ENCODE assay signal across 8 mouse cellular contexts in genomic region chr19:30554467-30554881, GRCm38 (mm10). TPM values are rescaled to one million over a fixed set of nuclear protein-coding genes. Genes with fewer than 3 reads are reported as not detected.
DNase-seq lines count a peak whose midpoint lies in the region; ATAC-seq and TF ChIP-seq lines count a peak whose summit lies in the region.

No protein-coding gene starts in this region.

- no peaks in the 10 kb centered on the region for H3K36me3 ChIP-seq in CH12.LX (replicated peaks in 1 of 2; ENCODE audit: control insufficient read depth in 1 of 2, insufficient read depth in 1 of 2, low read length in 1 of 2)
- H3K36me3 ChIP-seq in heart, embryonic 16.5 days (ENCODE audit: control insufficient read depth, insufficient read depth) = no peaks in the 10 kb centered on the region
- H3K36me3 ChIP-seq in liver, embryonic 14.5 days (replicated peaks; ENCODE audit: control insufficient read depth, insufficient read depth, low read depth) = no peaks in the 10 kb centered on the region
- no peaks in the 10 kb centered on the region for H3K36me3 ChIP-seq in neural tube, embryonic 13.5 days

- DNase-seq in CH12.LX (ENCODE audit: extremely low read depth) = peak; percentile 53
- peak; percentile 62 to 69 for DNase-seq in adrenal gland, postnatal 36 days
- peak; percentile 61 to 87 for DNase-seq in kidney, postnatal 36 days
- peak in 2 of 3 experiments; percentile 2 to 7 for DNase-seq in liver, embryonic 14.5 days (ENCODE audit: low read depth in 3 of 3, low spot score in 3 of 3)
- peak; percentile 21 to 30 for DNase-seq in thymus, postnatal 36 days

- no peak overlapping the region for H3K4me3 ChIP-seq in CH12.LX (replicated peaks in 1 of 3; ENCODE audit: low read depth in 2 of 3, low read length in 2 of 3, poor library complexity in 1 of 3)
- H3K4me3 ChIP-seq in embryonic fibroblast, embryonic 13.5 days (ENCODE audit: insufficient read depth, low read length) = no peak overlapping the region
- H3K4me3 ChIP-seq in heart, embryonic 16.5 days (ENCODE audit: low read length) = peak overlapping the region; percentile 45
- peak overlapping the region in 1 of 2 experiments; percentile 20; a peak in 1 of 4 replicates for H3K4me3 ChIP-seq in liver, embryonic 14.5 days (ENCODE audit: insufficient read depth in 1 of 2, low read depth in 2 of 2, low read length in 2 of 2)
- H3K4me3 ChIP-seq in neural tube, embryonic 13.5 days = peak overlapping the region; percentile 30

- no peak for TF ChIP-seq POLR2A in CH12.LX (IDR thresholded peaks at IDR 0.05; ENCODE audit: low read depth, low read length)
- no peak for TF ChIP-seq POLR2A in embryonic fibroblast, embryonic 13.5 days (IDR thresholded peaks at IDR 0.05; ENCODE audit: low read depth, low read length)

- H3K27me3 ChIP-seq in CH12.LX (replicated peaks) = no peaks in the 10 kb centered on the region
- H3K27me3 ChIP-seq in heart, embryonic 16.5 days (ENCODE audit: control insufficient read depth, insufficient read depth, low read length) = peaks cover 20% of the 10 kb centered on the region
- peaks cover 15% of the 10 kb centered on the region for H3K27me3 ChIP-seq in liver, embryonic 14.5 days (ENCODE audit: control insufficient read depth, insufficient read depth, low read length)
- peaks cover 42% of the 10 kb centered on the region for H3K27me3 ChIP-seq in neural tube, embryonic 13.5 days

- no peaks in the 10 kb centered on the region for H3K79me2 ChIP-seq in CH12.LX (replicated peaks; ENCODE audit: control insufficient read depth, extremely low read depth, insufficient read depth, poor library complexity, severe bottlenecking)

- H3K4me1 ChIP-seq in CH12.LX (ENCODE audit: control insufficient read depth in 1 of 2, insufficient read depth in 2 of 2) = no peaks in the 10 kb centered on the region
- no peaks in the 10 kb centered on the region for H3K4me1 ChIP-seq in embryonic fibroblast, embryonic 13.5 days (ENCODE audit: control insufficient read depth, insufficient read depth, low read length)
- peaks cover 9% of the 10 kb centered on the region for H3K4me1 ChIP-seq in heart, embryonic 16.5 days (ENCODE audit: control insufficient read depth, insufficient read depth, low read length)
- no peaks in the 10 kb centered on the region for H3K4me1 ChIP-seq in liver, embryonic 14.5 days (replicated peaks; ENCODE audit: control insufficient read depth in 2 of 2, insufficient read depth in 2 of 2, low read length in 1 of 2)
- peaks cover 18% of the 10 kb centered on the region for H3K4me1 ChIP-seq in neural tube, embryonic 13.5 days (replicated peaks)

- H3K9me3 ChIP-seq in CH12.LX (replicated peaks; ENCODE audit: low read length) = no peaks in the 10 kb centered on the region
- H3K9me3 ChIP-seq in heart, embryonic 16.5 days (replicated peaks; ENCODE audit: control insufficient read depth, low read length) = no peaks in the 10 kb centered on the region
- H3K9me3 ChIP-seq in liver, embryonic 14.5 days (ENCODE audit: control insufficient read depth, low read length) = no peaks in the 10 kb centered on the region
- no peaks in the 10 kb centered on the region for H3K9me3 ChIP-seq in neural tube, embryonic 13.5 days

- under 1% methylated on average over 12 of the region's 12 CpGs for WGBS in heart, embryonic 16.5 days
- 3% methylated on average over 12 of the region's 12 CpGs for WGBS in liver, embryonic 14.5 days (ENCODE audit: insufficient replicate concordance)
- under 1% methylated on average over 12 of the region's 12 CpGs for WGBS in neural tube, embryonic 13.5 days

- no peak overlapping the region for H3K9ac ChIP-seq in CH12.LX (ENCODE audit: insufficient read depth, low read depth)
- peak overlapping the region; percentile 62 for H3K9ac ChIP-seq in heart, embryonic 16.5 days (ENCODE audit: low read length)
- H3K9ac ChIP-seq in liver, embryonic 14.5 days (replicated peaks) = no peak overlapping the region
- peak overlapping the region; percentile 70 for H3K9ac ChIP-seq in neural tube, embryonic 13.5 days

- TF ChIP-seq EP300 in CH12.LX (IDR thresholded peaks at IDR 0.05; ENCODE audit: low read length) = no peak
- no peak for TF ChIP-seq EP300 in liver, embryonic 14.5 days (IDR thresholded peaks at IDR 0.05; ENCODE audit: low read depth)

- peak overlapping the region; percentile 45; the same call in 1 of the 2 replicates for H3K4me2 ChIP-seq in CH12.LX (ENCODE audit: insufficient read depth, low read depth, poor library complexity, severe bottlenecking)
- peak overlapping the region; percentile 64 for H3K4me2 ChIP-seq in heart, embryonic 16.5 days (ENCODE audit: low read depth, low read length)
- peak overlapping the region; percentile 42 for H3K4me2 ChIP-seq in liver, embryonic 14.5 days (ENCODE audit: low read depth)
- peak overlapping the region; percentile 58 for H3K4me2 ChIP-seq in neural tube, embryonic 13.5 days

- ATAC-seq in heart, embryonic 16.5 days (replicated peaks; ENCODE audit: extremely low read depth, insufficient read depth, low FRiP score) = peak; percentile 52; the same call in 1 of the 2 replicates
- ATAC-seq in liver, embryonic 14.5 days (ENCODE audit: insufficient read depth) = no peak
- peak; percentile 83 for ATAC-seq in neural tube, embryonic 13.5 days (ENCODE audit: low read depth)

- TF ChIP-seq CTCF in CH12.LX (conservative IDR thresholded peaks at IDR 0.05 in 1 of 2, IDR thresholded peaks at IDR 0.05 in 1 of 2; ENCODE audit: low read depth in 2 of 2, low read length in 2 of 2) = peak; percentile 59 to 91
- peak; percentile 69; the same call in 1 of the 2 replicates for TF ChIP-seq CTCF in embryonic fibroblast, embryonic 13.5 days (IDR thresholded peaks at IDR 0.05; ENCODE audit: borderline replicate concordance, insufficient read depth, low read length)
- peak; percentile 67 for TF ChIP-seq CTCF in liver, embryonic 14.5 days (IDR thresholded peaks at IDR 0.05; ENCODE audit: low read depth)

- dilution Hi-C loops in CH12.LX (cut with MboI; ENCODE audit: extremely low pct_ligation_motif_present, extremely low pct_unique_long_range_greater_than_20kb, low sequenced_read_pairs) = no loop called here

- TF ChIP-seq RAD21 in CH12.LX (IDR thresholded peaks at IDR 0.05; ENCODE audit: low read depth, low read length) = peak; percentile 90

- in situ Hi-C loops in CH12.LX (cut with MboI; ENCODE audit: low pct_ligation_motif_present, low pct_unique_long_range_greater_than_20kb, low sequenced_read_pairs) = loop anchor here (10.0 kb wide), 1 partner anchor 320 kb away; the partner anchor contains the start of gene Mbl2

- no peak overlapping the region for H3K27ac ChIP-seq in CH12.LX (ENCODE audit: insufficient read depth, low read depth)
- no peak overlapping the region for H3K27ac ChIP-seq in embryonic fibroblast, embryonic 13.5 days (ENCODE audit: insufficient read depth, low read length)
- H3K27ac ChIP-seq in heart, embryonic 16.5 days (ENCODE audit: low read length) = no peak overlapping the region
- no peak overlapping the region for H3K27ac ChIP-seq in liver, embryonic 14.5 days
- H3K27ac ChIP-seq in neural tube, embryonic 13.5 days (replicated peaks) = no peak overlapping the region

TF ChIP-seq in CH12.LX, 34 proteins besides CTCF, POLR2A, EP300 and RAD21 (continues in another document):
- TF ChIP-seq GABPA (IDR thresholded peaks at IDR 0.05; ENCODE audit: insufficient replicate concordance, low read depth, low read length) = no peak
- TF ChIP-seq NELFE (IDR thresholded peaks at IDR 0.05; ENCODE audit: low read depth, low read length) = peak; percentile 28; the same call in 1 of the 2 replicates
- no peak for TF ChIP-seq POLR2AphosphoS2 (IDR thresholded peaks at IDR 0.05; ENCODE audit: low read depth, low read length)
- TF ChIP-seq NRF1 (IDR thresholded peaks at IDR 0.05; ENCODE audit: low read depth, low read length) = no peak
- no peak for TF ChIP-seq KAT2A (IDR thresholded peaks at IDR 0.05; ENCODE audit: insufficient replicate concordance, low read length)
- no peak for TF ChIP-seq CHD1 (IDR thresholded peaks at IDR 0.05; ENCODE audit: low read depth, low read length)
- peak; percentile 48 for TF ChIP-seq ZNF384 (IDR thresholded peaks at IDR 0.05; ENCODE audit: low read depth, low read length)
- TF ChIP-seq JUN (IDR thresholded peaks at IDR 0.05; ENCODE audit: insufficient read depth, low read depth, low read length) = no peak
- no peak for TF ChIP-seq UBTF (IDR thresholded peaks at IDR 0.05; ENCODE audit: low read depth, low read length)
- peak; percentile 80 for TF ChIP-seq ZC3H11A (IDR thresholded peaks at IDR 0.05; ENCODE audit: low read depth, low read length)
- no peak for TF ChIP-seq RCOR1 (conservative IDR thresholded peaks at IDR 0.05; ENCODE audit: low read depth, low read length)
- no peak for TF ChIP-seq IRF4 (IDR thresholded peaks at IDR 0.05; ENCODE audit: low read depth, low read length)
- no peak for TF ChIP-seq BHLHE40 (IDR thresholded peaks at IDR 0.05; ENCODE audit: low read depth, low read length)
- no peak for TF ChIP-seq MEF2A (IDR thresholded peaks at IDR 0.05; ENCODE audit: borderline replicate concordance, low read depth, low read length)
- TF ChIP-seq MAZ (IDR thresholded peaks at IDR 0.05; ENCODE audit: low read depth, low read length) = no peak
- TF ChIP-seq USF2 (conservative IDR thresholded peaks at IDR 0.05; ENCODE audit: low read depth, low read length) = no peak
- TF ChIP-seq SIN3A (IDR thresholded peaks at IDR 0.05; ENCODE audit: low read length) = no peak
- no peak for TF ChIP-seq CHD2 (IDR thresholded peaks at IDR 0.05; ENCODE audit: low read length)
- TF ChIP-seq TCF12 (IDR thresholded peaks at IDR 0.05; ENCODE audit: low read depth, low read length) = no peak
- TF ChIP-seq ETS1 (conservative IDR thresholded peaks at IDR 0.05; ENCODE audit: low read depth, low read length) = no peak
- no peak for TF ChIP-seq JUND (conservative IDR thresholded peaks at IDR 0.05; ENCODE audit: low read depth, low read length)
- TF ChIP-seq ZKSCAN1 (IDR thresholded peaks at IDR 0.05; ENCODE audit: borderline replicate concordance, low read depth, low read length) = no peak
- no peak for TF ChIP-seq E2F4 (IDR thresholded peaks at IDR 0.05; ENCODE audit: insufficient replicate concordance, low read depth, low read length)
- no peak for TF ChIP-seq TBP (conservative IDR thresholded peaks at IDR 0.05; ENCODE audit: low read depth, low read length)

RNA-seq across cellular contexts. Expression of gene Dkk1, which starts 5.0 kb away (rescaled TPM):
- total RNA-seq in CH12.LX (2012; rRNA removed) = not detected in 2 replicates
- not detected in 2 replicates for total RNA-seq in CH12.LX (2014; rRNA removed)
- not detected in 2 replicates for polyA plus RNA-seq in CH12.LX (2012; ENCODE audit: insufficient read length, low read depth)
- total RNA-seq in adrenal gland, postnatal 36 days (2021) = not detected
- 0.33 and 0.35 TPM in 2 replicates for polyA plus RNA-seq in embryonic fibroblast, embryonic 13.5 days (2011; ENCODE audit: insufficient read length, low read depth, missing spikeins)
- polyA plus RNA-seq in heart, embryonic 16.5 days (2015; fragmentation: Nextera tagmentation; extraction: Ambion mirVana) = 0.10 and 0.11 TPM in 2 replicates
- 0.48 and 0.57 TPM in 2 replicates for polyA plus RNA-seq in liver, embryonic 14.5 days (2012; rRNA removed)
- polyA plus RNA-seq in liver, embryonic 14.5 days (2014; fragmentation: Nextera tagmentation; extraction: Ambion mirVana) = 0.52 and 0.77 TPM in 2 replicates
- 1.3 and 1.8 TPM in 2 replicates for polyA plus RNA-seq in neural tube, embryonic 13.5 days (2015; fragmentation: Nextera tagmentation; extraction: Ambion mirVana)

Comparison
In these comparisons a context has a peak if more than half of its experiments do, and no peak if none do; other contexts are left out.
1. DNase-seq: peak in every context shown above with its lines; median percentile 74 in kidney, postnatal 36 days; 66 in adrenal gland, postnatal 36 days; 53 in CH12.LX; 26 in thymus, postnatal 36 days; 4 in liver, embryonic 14.5 days.
2. H3K4me3 ChIP-seq: peak in heart, embryonic 16.5 days (single experiment) and neural tube, embryonic 13.5 days (single experiment); none in CH12.LX (0 of 3) and embryonic fibroblast, embryonic 13.5 days (single experiment).
3. H3K9ac ChIP-seq: peak in heart, embryonic 16.5 days (single experiment) and neural tube, embryonic 13.5 days (single experiment); none in CH12.LX (single experiment) and liver, embryonic 14.5 days (single experiment).
4. Peak in every context shown above with its lines, with median percentiles within 50 percentile points of each other: H3K4me2 ChIP-seq and CTCF ChIP-seq.